Mouse (Mus musculus) intestine, postnatal 0 days (tissue): Measurements from ENCODE around the gene Pigl. TPM values are rescaled to one million over a fixed set of nuclear protein-coding genes. Genes with fewer than 3 reads are reported as not detected.

Source experiments
- ATAC-seq: fragments of 200-750 bp; cut with Nextera tagmentation; 2 replicates; pipeline ENCODE4 v1.8.0; 2017; ENCODE audit warnings: mild to moderate bottlenecking, moderate TSS enrichment, moderate library complexity
- H3K27ac ChIP-seq: fragments of 300-500 bp; sonication (generic); 2 replicates; pipeline ENCODE4 v1.5.1; 2014; ENCODE audit warnings: mild to moderate bottlenecking, low read depth, low read length, moderate library complexity
- H3K27me3 ChIP-seq: fragments of 300-500 bp; sonication (generic); replicated peaks from 2 replicates; pipeline ENCODE4 v1.6.1; 2014; ENCODE audit warnings: low read length, mixed read lengths; ENCODE audit not compliant: control insufficient read depth, insufficient read depth
- H3K36me3 ChIP-seq: fragments of 300-500 bp; sonication (generic); 2 replicates; pipeline ENCODE4 v1.6.1; 2014; ENCODE audit warnings: mild to moderate bottlenecking, moderate library complexity; ENCODE audit not compliant: control insufficient read depth, insufficient read depth
- H3K4me1 ChIP-seq: fragments of 300-500 bp; sonication (generic); replicated peaks from 2 replicates; pipeline ENCODE4 v1.6.1; 2014; ENCODE audit warnings: antibody characterized with exemption, low read length, mixed read lengths; ENCODE audit not compliant: control insufficient read depth, insufficient read depth
- H3K4me2 ChIP-seq: fragments of 300-500 bp; sonication (generic); replicated peaks from 2 replicates; pipeline ENCODE4 v1.6.1; 2014; ENCODE audit warnings: low read depth, mild to moderate bottlenecking, moderate library complexity
- H3K4me3 ChIP-seq: fragments of 300-500 bp; sonication (generic); 2 replicates; pipeline ENCODE4 v1.5.1; 2014; ENCODE audit warnings: low read depth, low read length
- H3K9ac ChIP-seq: fragments of 300-500 bp; sonication (generic); 2 replicates; pipeline ENCODE4 v1.6.1; 2014; ENCODE audit warnings: mild to moderate bottlenecking, low read depth, low read length
- H3K9me3 ChIP-seq: fragments of 300-500 bp; sonication (generic); 2 replicates; pipeline ENCODE4 v1.6.1; 2016; ENCODE audit warnings: mixed run types; ENCODE audit not compliant: control insufficient read depth
- CTCF ChIP-seq: sonication (generic); IDR thresholded peaks from 2 replicates; pipeline ENCODE4 v1.5.1; 2016; ENCODE audit warnings: low read depth, mild to moderate bottlenecking, control low read depth, antibody characterized with exemption, moderate library complexity
- WGBS: fragments of 180-500 bp; shearing (Covaris S2); extraction: QIAGEN DNeasy Blood & Tissue Kit; methylation state at CpG from one replicate; pipeline ENCODE4 v1.1.7; 2014; 5-methylcytosine and 5-hydroxymethylcytosine counted together
- polyA plus RNA-seq: library from polyadenylated mRNA; unstranded; fragments of >200 nt; fragmentation: Nextera tagmentation; extraction: Ambion mirVana; gene quantifications from 2 replicates; pipeline ENCODE4 v1.2.1, GENCODE M21; 2015

Gene Pigl
- polyA plus RNA-seq, 1 experiment from 2014 or later: 8.9 TPM

GRCm38 (mm10) chr11:62509571-62509970, 51.3 kb downstream of the Pigl start:
- no peaks in the 10 kb centered on the region; the same call in 1 of the 2 replicates for H3K36me3 ChIP-seq
- H3K27me3 ChIP-seq: no peaks in the 10 kb centered on the region
- TF ChIP-seq CTCF: no peak
- H3K9ac ChIP-seq: no peak overlapping the region
- no peaks in the 10 kb centered on the region for H3K4me1 ChIP-seq
- no peak overlapping the region for H3K4me2 ChIP-seq
- no peak overlapping the region for H3K4me3 ChIP-seq
- WGBS: 37% methylated on average over 3 of the region's 3 CpGs
- no peaks in the 10 kb centered on the region for H3K9me3 ChIP-seq
- no peak for ATAC-seq
- no peak overlapping the region for H3K27ac ChIP-seq

GRCm38 (mm10) chr11:62510956-62511355, 52.7 kb downstream of the Pigl start:
- Histone ChIP-seq H3K27me3 (no peaks in the 10 kb centered on the region), H3K9me3 (no peaks in the 10 kb centered on the region), H3K9ac (no peak overlapping the region), H3K4me1 (no peaks in the 10 kb centered on the region), H3K4me2 (no peak overlapping the region), H3K27ac (no peak overlapping the region), H3K36me3 (no peaks in the 10 kb centered on the region; the same call in 1 of the 2 replicates), H3K4me3 (no peak overlapping the region)
- WGBS: 88% methylated on average over 5 of the region's 5 CpGs
- no peak for ATAC-seq
- TF ChIP-seq CTCF: no peak

- Histone ChIP-seq H3K4me3 (no peak overlapping the region), H3K9me3 (no peaks in the 10 kb centered on the region), H3K4me2 (no peak overlapping the region), H3K27me3 (no peaks in the 10 kb centered on the region), H3K9ac (no peak overlapping the region), H3K36me3 (no peaks in the 10 kb centered on the region; the same call in 1 of the 2 replicates), H3K27ac (no peak overlapping the region), H3K4me1 (no peaks in the 10 kb centered on the region)
- peak; percentile 33; the same call in 1 of the 2 replicates for ATAC-seq
- WGBS: 74% methylated on average over 13 of the region's 13 CpGs
- TF ChIP-seq CTCF: peak; percentile 12; the same call in 1 of the 2 replicates
Measured at GRCm38 (mm10) chr11:62511444-62512202, 53.4 kb downstream of the Pigl start.

GRCm38 (mm10) chr11:62512529-62513080, 54.3 kb downstream of the Pigl start:
- ATAC-seq: no peak
- no peak; the same call in 1 of the 2 replicates for TF ChIP-seq CTCF
- Histone ChIP-seq H3K36me3 (no peaks in the 10 kb centered on the region; the same call in 1 of the 2 replicates), H3K4me2 (no peak overlapping the region), H3K4me1 (no peaks in the 10 kb centered on the region), H3K4me3 (no peak overlapping the region), H3K9ac (no peak overlapping the region), H3K27ac (no peak overlapping the region), H3K9me3 (no peaks in the 10 kb centered on the region), H3K27me3 (no peaks in the 10 kb centered on the region)
- 93% methylated on average over 8 of the region's 8 CpGs for WGBS

- H3K27ac ChIP-seq: no peak overlapping the region
- 82% methylated on average over 6 of the region's 6 CpGs for WGBS
- no peak for TF ChIP-seq CTCF
Measured at GRCm38 (mm10) chr11:62513311-62513710, 55.1 kb downstream of the Pigl start.

GRCm38 (mm10) chr11:62518991-62519390, 60.7 kb downstream of the Pigl start:
- Histone ChIP-seq H3K36me3 (no peaks in the 10 kb centered on the region; the same call in 1 of the 2 replicates), H3K4me3 (no peak overlapping the region), H3K9me3 (no peaks in the 10 kb centered on the region), H3K27me3 (no peaks in the 10 kb centered on the region), H3K9ac (no peak overlapping the region), H3K4me2 (no peak overlapping the region), H3K27ac (no peak overlapping the region), H3K4me1 (no peaks in the 10 kb centered on the region)
- WGBS: 44% methylated on average over 2 of the region's 2 CpGs
- no peak for TF ChIP-seq CTCF
- no peak for ATAC-seq

More at GRCm38 (mm10) chr11:62513311-62513710, 55.1 kb downstream of the Pigl start:
- Histone ChIP-seq H3K9me3 (no peaks in the 10 kb centered on the region), H3K9ac (no peak overlapping the region), H3K36me3 (no peaks in the 10 kb centered on the region; the same call in 1 of the 2 replicates), H3K27me3 (no peaks in the 10 kb centered on the region), H3K4me3 (no peak overlapping the region), H3K4me1 (no peaks in the 10 kb centered on the region), H3K4me2 (no peak overlapping the region)
- no peak for ATAC-seq
